Mouse (Mus musculus) right cerebral cortex, adult 18-20 months (tissue): ENCODE measurements around the gene Olfr178.

ENCODE experiments used
- DNase-seq: peaks from one replicate; pipeline ENCODE4 v3.0.0; 2022; ENCODE audit warnings: mixed read lengths

Gene Olfr178

DNA sequence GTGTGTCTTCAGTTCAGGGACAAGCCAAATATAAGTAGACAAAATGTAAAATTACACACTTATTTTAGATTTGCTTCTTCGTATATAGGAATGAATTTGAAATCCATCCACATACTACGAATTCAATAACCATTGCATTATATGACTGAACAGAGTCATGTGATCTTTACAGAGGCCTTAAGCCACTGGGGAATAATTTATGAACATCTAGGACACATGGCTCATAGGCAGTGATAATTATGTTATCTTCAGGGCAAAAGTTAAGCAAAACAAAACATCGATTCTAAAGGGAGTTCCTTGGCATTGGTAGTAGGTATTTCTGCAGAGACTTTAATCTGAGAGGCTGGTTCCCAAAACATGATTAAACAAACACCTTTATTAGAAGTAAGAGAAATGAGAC, at the start of gene Olfr178:
Gene Olfr178 (minus strand): TSS at position 101 of the 400 bp plus-strand sequence.
- no peak for DNase-seq

DNA sequence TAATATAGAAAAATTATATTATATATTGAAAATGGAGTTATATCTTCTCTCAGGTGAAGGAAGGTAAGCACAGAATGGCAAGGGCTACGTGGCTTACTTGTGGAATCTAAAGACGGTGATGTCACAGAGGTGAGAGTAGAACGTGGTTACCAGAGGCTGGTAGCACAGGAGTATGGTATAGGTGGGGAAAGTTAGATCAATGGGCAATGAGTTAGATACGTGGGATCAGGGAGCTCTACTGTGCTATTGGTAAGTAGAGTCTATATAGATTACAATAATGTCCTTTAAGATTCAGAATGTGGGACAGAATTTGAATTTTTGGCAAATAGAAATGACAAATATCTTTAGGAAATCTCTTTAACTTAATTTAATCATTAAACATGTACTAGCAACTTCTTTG, 37.4 kb upstream of the Olfr178 start, which contains the start of gene Olfr180:
Gene Olfr180 (minus strand): TSS at position 101 of the 400 bp plus-strand sequence.
- DNase-seq: no peak

DNA sequence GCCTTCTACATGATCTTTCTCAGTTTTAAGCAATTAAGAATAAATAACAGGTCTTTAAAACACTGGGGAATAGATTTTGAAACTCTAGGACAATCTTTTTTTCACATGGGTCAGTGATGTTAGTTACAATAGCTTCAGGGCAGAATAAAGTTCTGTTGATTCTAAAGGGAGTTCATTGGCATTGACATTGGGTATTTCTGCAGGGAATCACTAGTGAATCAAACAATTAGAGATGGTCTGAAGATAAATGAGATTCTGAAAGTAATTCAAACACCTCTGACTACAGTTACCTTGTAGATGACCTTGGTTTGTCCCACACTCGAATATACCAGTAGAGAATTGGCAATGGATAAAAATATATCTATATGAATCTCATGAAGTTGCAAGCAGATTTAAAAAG, 36.8 kb upstream of the Olfr178 start, which contains the start of gene Olfr181:
Gene Olfr181 (minus strand): TSS at position 101 of the 400 bp plus-strand sequence.
- no peak for DNase-seq

DNA sequence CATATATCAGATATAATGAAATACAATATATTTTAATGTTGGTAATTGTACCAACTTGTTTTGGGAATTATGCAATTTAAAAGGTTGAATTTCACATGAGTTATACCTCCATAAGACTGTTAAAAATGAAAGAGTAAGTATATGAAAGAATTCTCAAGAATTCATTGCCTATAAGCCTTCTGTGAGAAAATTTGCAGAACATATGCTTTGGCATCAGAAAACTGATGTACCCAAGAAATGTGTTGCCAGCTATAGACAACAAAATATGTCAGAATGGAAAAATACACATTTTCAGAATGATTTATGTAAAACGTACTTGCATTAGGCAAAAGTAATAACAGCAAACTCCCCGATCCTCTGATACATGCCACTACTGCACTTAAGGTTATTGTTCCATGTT, 7.4 kb downstream of the Olfr178 start:
- no peak for DNase-seq

DNA sequence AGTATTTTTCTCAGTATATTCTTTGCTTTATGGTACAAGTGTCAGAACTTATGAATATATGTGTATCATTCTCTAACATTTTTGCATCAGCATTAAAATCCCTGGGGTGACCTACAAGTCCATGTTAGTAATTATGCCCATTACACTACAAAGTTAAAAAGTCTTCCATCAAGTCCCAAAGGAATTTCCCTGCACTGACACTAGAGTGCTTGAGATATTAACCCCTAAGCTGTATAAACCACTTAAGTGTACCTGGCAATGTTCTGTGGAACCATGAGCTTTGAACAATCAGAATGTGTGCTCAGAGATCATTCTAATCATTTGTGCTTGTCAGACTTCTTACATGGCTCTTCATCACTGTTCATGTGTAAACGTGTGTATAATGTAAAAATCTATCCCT, 17.2 kb downstream of the Olfr178 start, which contains the start of gene Olfr177:
Gene Olfr177 (minus strand): TSS at position 101 of the 400 bp plus-strand sequence.
- DNase-seq: no peak

DNA sequence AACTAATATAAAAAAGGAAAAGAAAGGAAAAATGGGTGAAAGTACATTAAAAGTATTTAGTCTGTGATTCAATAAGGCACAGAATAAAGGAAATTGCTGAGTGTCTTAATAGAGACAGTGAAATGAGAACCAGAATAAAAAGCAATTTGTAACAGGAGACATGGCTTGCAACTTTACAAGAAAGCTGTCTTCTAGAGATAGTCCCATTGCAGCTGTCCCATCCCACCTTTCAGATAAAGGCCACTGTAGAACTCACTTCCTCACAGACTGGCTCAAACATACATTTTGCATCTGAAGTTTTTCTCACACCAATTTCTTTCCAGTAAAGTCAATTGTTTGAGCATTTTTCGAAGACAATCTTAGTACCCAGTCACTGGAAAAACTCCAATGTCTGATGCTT, 30.4 kb downstream of the Olfr178 start:
- no peak for DNase-seq

DNA sequence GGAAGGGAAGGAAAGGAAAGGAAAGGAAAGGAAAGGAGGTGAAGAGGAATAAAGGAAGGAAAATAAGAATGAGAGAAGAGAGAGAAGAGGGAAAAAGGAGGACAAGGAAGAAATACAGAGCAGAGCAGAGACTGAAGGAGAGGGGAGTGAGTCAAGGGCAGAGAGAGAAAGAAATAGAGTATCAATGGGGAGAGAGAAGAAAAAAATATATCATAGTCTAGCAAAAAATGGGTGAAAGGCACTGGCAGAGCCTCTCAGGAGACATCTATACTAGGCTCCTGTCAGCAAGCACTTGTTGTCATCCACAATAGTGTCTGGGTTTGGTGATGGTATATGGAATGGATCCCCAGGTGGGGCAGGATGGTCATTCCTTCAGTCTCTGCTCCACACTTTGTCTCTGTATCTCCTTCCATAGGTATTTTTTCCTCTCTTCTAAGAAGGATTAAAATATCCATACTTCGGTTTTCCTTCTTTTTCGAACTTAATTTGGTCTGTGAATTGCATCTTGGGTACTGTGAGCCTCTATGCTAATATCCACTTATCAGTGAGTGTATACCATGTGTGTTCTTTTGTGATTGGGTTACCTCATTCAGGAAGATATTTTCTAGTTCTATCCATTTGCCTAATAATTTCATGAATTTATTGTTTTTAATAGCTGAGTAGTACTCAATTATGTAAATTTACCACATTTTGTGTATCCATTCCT, 31.7 kb downstream of the Olfr178 start:
- no peak for DNase-seq
